21 mouse cellular contexts compared by ENCODE assay signal in genomic region chr9:46106105-46106504, GRCm38 (mm10).
DNase-seq lines count a peak whose midpoint lies in the region; ATAC-seq and TF ChIP-seq lines count a peak whose summit lies in the region.
"Had no signal": no experiment of that assay in that cellular context is flagged by ENCODE, and none has a peak within 500 bp of the region (broad histone marks: within the 10 kb centered on the region; RNA-seq: fewer than 3 reads in every experiment).

No protein-coding gene starts in this region.

- H3K9ac ChIP-seq in kidney, embryonic 14.5 days (ENCODE audit: low read depth, low read length): no peak overlapping the region

- H3K4me3 ChIP-seq in kidney, adult 2 months (ENCODE audit: insufficient read depth, low read depth, low read length): no peak overlapping the region
- no peak overlapping the region for H3K4me3 ChIP-seq in kidney, embryonic 14.5 days (ENCODE audit: low read length)

- no peak for TF ChIP-seq CTCF in kidney, adult 2 months (conservative IDR thresholded peaks at IDR 0.05; ENCODE audit: insufficient read depth, insufficient read length, low read depth, low read length)

- peak; percentile 35 for DNase-seq in kidney, adult 11 months
- DNase-seq in kidney, adult 18-20 months: no peak
- DNase-seq in kidney, adult 2 months: peak; percentile 55
- DNase-seq in kidney, postnatal 10 days: no peak
- DNase-seq in kidney, postnatal 25 days: peak; percentile 34 to 62
- DNase-seq: adrenal gland, adult 2 months; adrenal gland, adult 8-10 months; adrenal gland, postnatal 10 days; adrenal gland, postnatal 14 days; adrenal gland, postnatal 25 days; adrenal gland, postnatal 36 days; B cell, adult 2 months; cerebellum, adult 11 months; cerebellum, adult 11-12 months; cerebellum, adult 18-20 months had no signal

- H3K4me2 ChIP-seq in kidney, embryonic 14.5 days (replicated peaks; ENCODE audit: low read depth, low read length): no peak overlapping the region

- no peaks in the 10 kb centered on the region for H3K36me3 ChIP-seq in kidney, adult 2 months (ENCODE audit: control insufficient read depth, insufficient read depth, low read length)
- H3K36me3 ChIP-seq in kidney, embryonic 14.5 days (ENCODE audit: control insufficient read depth, insufficient read depth, low read length): no peaks in the 10 kb centered on the region

- H3K4me1 ChIP-seq in kidney, adult 2 months (ENCODE audit: control insufficient read depth, insufficient read depth, low read length): peaks cover 40% of the 10 kb centered on the region
- peaks cover 12% of the 10 kb centered on the region for H3K4me1 ChIP-seq in kidney, embryonic 14.5 days (ENCODE audit: control insufficient read depth, insufficient read depth, low read length)

- TF ChIP-seq POLR2A in kidney, adult 2 months (IDR thresholded peaks at IDR 0.05; ENCODE audit: low read depth, low read length): no peak

- no peak for ATAC-seq in kidney, embryonic 14.5 days (ENCODE audit: low FRiP score, low TSS enrichment)
- ATAC-seq: activated CD4-positive, CD25-positive, alpha-beta regulatory T cell, adult 4 months; CD4-positive, CD25-positive, alpha-beta regulatory T cell, adult 4 months; Patski had no signal

- H3K27ac ChIP-seq in kidney, adult 2 months (ENCODE audit: insufficient read depth, low read depth, low read length): no peak overlapping the region
- no peak overlapping the region for H3K27ac ChIP-seq in kidney, embryonic 14.5 days (ENCODE audit: low read depth, low read length)

- H3K9me3 ChIP-seq in kidney, embryonic 14.5 days (ENCODE audit: control insufficient read depth, low read length): no peaks in the 10 kb centered on the region
- H3K9me3 ChIP-seq: G1E had no signal

- WGBS in kidney, adult 2 months: 78% methylated on average over 9 of the region's 9 CpGs
- 91% methylated on average over 9 of the region's 9 CpGs for WGBS in kidney, embryonic 14.5 days

- H3K27me3 ChIP-seq in kidney, adult 2 months (replicated peaks; ENCODE audit: control insufficient read depth, insufficient read depth, low read length): no peaks in the 10 kb centered on the region
- H3K27me3 ChIP-seq in kidney, embryonic 14.5 days (ENCODE audit: control insufficient read depth, insufficient read depth, low read length): no peaks in the 10 kb centered on the region
- H3K27me3 ChIP-seq: CH12.LX, Patski had no signal

Comparison
In these comparisons a context has a peak if more than half of its experiments do, and no peak if none do; other contexts are left out.
1. DNase-seq: peak in kidney, adult 11 months (single experiment), kidney, adult 2 months (single experiment) and kidney, postnatal 25 days (2 of 2); none in kidney, adult 18-20 months (single experiment) and kidney, postnatal 10 days (single experiment).